22 mouse cellular contexts compared by ENCODE assay signal in genomic region chr19:38073226-38073625, GRCm38 (mm10). TPM values are rescaled to one million over a fixed set of nuclear protein-coding genes. Genes with fewer than 3 reads are reported as not detected.
"Had no signal": no experiment of that assay in that cellular context is flagged by ENCODE, and none has a peak within 500 bp of the region (broad histone marks: within the 10 kb centered on the region; RNA-seq: fewer than 3 reads in every experiment).

No protein-coding gene starts in this region.

- H3K4me2 ChIP-seq: neural tube, embryonic 13.5 days; neural tube, embryonic 15.5 days; stomach, embryonic 15.5 days had no signal

- H3K9me3 ChIP-seq: neural tube, embryonic 13.5 days; neural tube, embryonic 15.5 days; stomach, embryonic 15.5 days had no signal

- DNase-seq: retina, postnatal 1 day; right cerebral cortex, adult 18-20 months; right cerebral cortex, postnatal 14 days; right cerebral cortex, postnatal 25 days; right cerebral cortex, postnatal 4 days; spleen, adult 18-20 months; thymus, adult 18-20 months; thymus, adult 2 months; thymus, postnatal 14 days; thymus, postnatal 25 days; thymus, postnatal 36 days; thymus, postnatal 4 days had no signal

- H3K27me3 ChIP-seq: neural tube, embryonic 13.5 days; neural tube, embryonic 15.5 days; stomach, embryonic 15.5 days had no signal

- H3K9ac ChIP-seq: neural tube, embryonic 13.5 days; neural tube, embryonic 15.5 days; stomach, embryonic 15.5 days had no signal

- H3K4me3 ChIP-seq: neural tube, embryonic 13.5 days; neural tube, embryonic 15.5 days; stomach, embryonic 15.5 days had no signal

- H3K27ac ChIP-seq: neural tube, embryonic 13.5 days; neural tube, embryonic 15.5 days; stomach, embryonic 15.5 days; stomach, postnatal 0 days had no signal

- H3K4me1 ChIP-seq: neural tube, embryonic 13.5 days; neural tube, embryonic 15.5 days; stomach, embryonic 15.5 days had no signal

RNA-seq across cellular contexts. Expression of gene Ffar4, which starts 23.6 kb away (rescaled TPM):
- total RNA-seq: neutrophil, adult 5-6 weeks had no signal
- polyA plus RNA-seq: neural tube, embryonic 13.5 days had no signal

RNA-seq across cellular contexts. Expression of gene Rbp4, which starts 51.9 kb away (rescaled TPM):
- total RNA-seq: neutrophil, adult 5-6 weeks had no signal

RNA-seq across cellular contexts. Expression of gene Pde6c, which starts 59.4 kb away (rescaled TPM):
- total RNA-seq: neutrophil, adult 5-6 weeks had no signal
- polyA plus RNA-seq: neural tube, embryonic 13.5 days; neural tube, embryonic 14.5 days; neural tube, embryonic 15.5 days; small intestine, adult 2 months; spleen, adult 2 months; thymus, adult 2 months; thymus, postnatal 0 days; urinary bladder, adult 2 months had no signal
